Mouse (Mus musculus) adrenal gland, postnatal 25 days (tissue): ENCODE measurements around the gene Brpf3. TPM values are rescaled to one million over a fixed set of nuclear protein-coding genes. Genes with fewer than 3 reads are reported as not detected.
"Not testable (repeated sequence)": the region's sequence is repeated elsewhere in the genome, so short reads cannot be mapped to it uniquely, and the experiment has no call there.

Experiments used
- DNase-seq: peaks from one replicate; pipeline ENCODE4 v3.0.0; 2021; ENCODE audit warnings: mixed read lengths
- total RNA-seq: library from RNA; stranded (reverse); gene quantifications from 2 replicates; pipeline ENCODE4 v1.2.3, GENCODE M21; 2021

Gene Brpf3
- total RNA-seq, 1 experiment from 2014 or later = 122 TPM

DNA sequence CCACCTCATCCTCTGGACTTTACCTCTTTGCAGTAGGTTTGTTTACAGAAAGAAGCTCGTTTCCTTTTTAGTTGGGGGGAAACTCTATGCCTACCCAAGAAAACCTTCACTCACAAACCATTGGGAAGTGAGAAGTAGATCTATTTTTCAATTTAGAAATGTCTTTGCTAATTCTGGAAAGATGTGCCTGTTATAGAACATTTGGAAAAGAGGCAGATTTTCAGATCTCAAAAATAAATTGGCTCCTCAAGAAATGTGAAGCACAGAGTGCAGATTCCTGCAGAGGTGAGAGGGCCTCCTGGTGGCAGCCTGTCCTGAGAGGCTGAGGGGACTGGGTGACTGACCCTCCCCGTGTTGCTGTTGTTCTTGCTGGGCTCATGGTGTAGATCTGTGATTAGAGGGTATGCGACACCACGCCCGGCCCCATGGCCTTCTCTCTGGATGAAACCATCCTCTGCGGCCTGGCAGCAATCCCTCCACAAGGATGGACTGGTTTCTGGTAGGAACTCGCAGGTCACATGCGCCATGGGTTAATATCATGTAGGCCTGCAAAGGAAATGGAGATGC lies 26.9 kb downstream of the Brpf3 start:
- no peak for DNase-seq

- no peak for DNase-seq
Measured at GRCm38 (mm10) chr17:28829120-28829519, 28.2 kb downstream of the Brpf3 start.

GRCm38 (mm10) chr17:28831065-28831464 lies 30.2 kb downstream of the Brpf3 start:
- peak; percentile 27 for DNase-seq

GRCm38 (mm10) chr17:28832040-28832439 lies 31.1 kb downstream of the Brpf3 start:
- DNase-seq = no peak

GRCm38 (mm10) chr17:28832875-28833274 lies 32.0 kb downstream of the Brpf3 start:
- DNase-seq = no peak

- DNase-seq = no peak
Measured at GRCm38 (mm10) chr17:28834676-28835075, 33.8 kb downstream of the Brpf3 start.

GRCm38 (mm10) chr17:28837840-28838239 lies 37.0 kb downstream of the Brpf3 start:
- no peak for DNase-seq

- not testable (repeated sequence) for DNase-seq
Measured at GRCm38 (mm10) chr17:28841947-28842346, 41.1 kb downstream of the Brpf3 start.

GRCm38 (mm10) chr17:28843665-28844064 lies 42.8 kb downstream of the Brpf3 start:
- no peak for DNase-seq

DNA sequence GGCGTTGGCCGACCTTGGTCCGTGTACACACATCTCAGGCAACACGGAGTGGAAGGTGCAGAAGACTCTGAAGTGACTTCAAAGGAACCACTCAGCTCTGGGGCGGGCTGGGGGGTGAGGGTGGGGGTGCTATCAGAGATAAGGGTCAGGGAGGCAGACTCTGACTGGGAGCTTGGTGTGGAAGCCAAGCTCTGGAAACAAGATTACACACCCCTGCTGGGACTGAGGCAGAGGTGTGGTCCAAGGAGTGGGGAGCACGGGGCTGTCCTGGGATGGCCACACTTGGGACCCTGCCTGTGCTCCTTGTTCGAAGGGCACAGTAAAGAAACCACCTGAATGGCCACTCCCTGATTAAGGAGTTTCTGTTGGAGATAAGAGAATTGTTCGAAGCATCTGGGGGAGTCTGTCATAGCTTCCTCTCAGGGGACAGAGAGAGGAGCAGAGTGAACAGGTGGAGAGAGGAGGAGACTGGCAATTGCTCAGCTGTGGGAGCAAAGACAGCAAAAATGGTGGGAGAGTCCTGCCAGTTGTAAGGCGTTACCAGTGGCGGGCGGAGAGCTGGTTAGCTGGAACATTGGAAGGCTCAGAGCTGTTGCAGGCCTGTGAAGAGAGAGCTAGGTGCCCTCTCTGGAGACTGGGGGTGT lies 46.2 kb downstream of the Brpf3 start:
- DNase-seq = no peak

DNA sequence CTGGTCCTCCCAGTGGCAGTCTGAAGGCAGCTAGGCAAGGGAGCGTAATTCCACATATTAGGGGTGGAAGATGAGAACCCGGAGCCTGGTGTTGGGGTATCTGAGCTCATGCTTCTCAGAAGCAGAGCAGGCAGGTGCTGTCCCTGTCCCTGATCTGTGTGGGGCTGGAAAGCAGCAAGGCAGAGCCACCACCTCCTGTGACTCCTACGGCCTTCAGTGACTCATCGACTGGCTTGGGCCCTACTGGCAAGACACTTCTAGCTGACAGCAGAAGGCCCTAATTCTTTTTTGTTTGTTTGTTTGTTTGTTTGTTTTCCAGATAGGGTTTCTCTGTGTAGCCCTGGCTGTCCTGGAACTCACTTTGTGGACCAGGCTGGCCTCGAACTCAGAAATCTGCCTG lies 49.6 kb downstream of the Brpf3 start:
- peak; percentile 71 for DNase-seq

DNA sequence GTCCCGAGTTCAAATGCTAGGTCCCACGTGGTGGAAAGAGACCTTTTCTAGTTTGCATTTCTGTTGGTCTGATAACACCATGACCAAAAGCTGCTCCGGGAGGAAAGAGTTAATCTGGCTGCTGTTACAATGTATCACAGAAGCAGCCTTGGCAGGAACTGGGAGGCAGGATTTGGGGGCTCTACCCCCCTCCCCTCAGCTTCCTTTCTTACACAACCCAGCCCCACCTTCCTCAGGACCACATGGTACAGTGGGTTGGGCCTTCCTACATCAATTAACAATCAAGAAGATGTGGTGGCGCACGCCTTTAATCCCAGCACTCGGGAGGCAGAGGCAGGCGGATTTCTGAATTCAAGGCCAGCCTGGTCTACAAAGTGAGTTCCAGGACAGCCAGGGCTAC lies 53.5 kb downstream of the Brpf3 start:
- DNase-seq = no peak

DNA sequence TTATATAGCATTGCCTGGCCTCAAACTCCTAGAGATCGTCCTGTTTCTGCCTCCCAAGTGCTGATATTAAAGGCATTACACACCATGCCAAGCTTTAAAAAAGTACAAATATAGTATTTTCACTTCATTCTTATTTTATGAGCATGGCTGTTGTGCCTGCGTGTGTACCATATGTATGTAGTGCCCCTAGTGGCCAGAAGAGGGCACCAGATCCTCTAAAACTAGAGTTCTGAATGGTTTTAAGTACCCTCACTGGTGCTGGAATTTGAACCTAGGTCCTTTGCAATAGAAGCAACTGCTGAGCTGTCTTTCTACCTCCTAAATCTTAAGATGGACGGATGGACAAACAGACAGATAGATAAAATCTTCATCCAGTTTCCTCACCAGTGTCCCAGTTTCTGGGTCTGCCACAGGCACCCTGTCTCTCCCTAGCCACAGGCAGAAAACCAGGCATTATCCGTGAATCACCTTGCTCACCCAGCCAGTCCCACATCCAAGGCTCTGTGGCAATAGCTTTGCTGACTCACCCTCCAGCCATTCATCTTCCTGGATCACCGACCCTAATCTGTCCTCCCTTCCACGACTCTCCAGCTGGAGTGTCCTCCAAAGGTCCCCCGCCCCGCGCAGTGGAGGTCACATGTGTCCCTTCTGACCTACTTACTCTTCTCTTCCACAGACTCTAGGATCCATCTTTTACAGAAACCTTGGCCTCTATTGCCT lies 54.4 kb downstream of the Brpf3 start:
- peak; percentile 83 for DNase-seq

DNA sequence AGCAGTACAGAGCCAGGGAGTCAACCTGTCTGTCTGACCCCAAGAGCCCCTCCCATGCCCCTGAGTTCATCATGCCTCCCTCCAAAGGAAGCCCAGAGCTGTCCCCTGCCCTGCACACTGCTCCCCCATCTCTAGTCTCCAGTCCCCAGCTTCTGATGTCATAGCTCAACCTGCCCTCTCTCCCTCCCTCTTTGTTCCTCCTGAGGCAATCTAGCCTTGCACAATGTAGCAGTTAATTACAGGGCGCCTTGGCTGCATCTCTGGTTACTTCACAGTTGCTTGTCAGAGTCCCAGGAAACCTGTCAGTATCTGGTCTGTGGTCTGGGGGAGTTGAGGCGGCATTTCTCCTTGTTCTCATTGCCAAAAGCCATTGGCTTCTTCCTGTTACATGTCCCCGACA lies 55.1 kb downstream of the Brpf3 start:
- no peak for DNase-seq

GRCm38 (mm10) chr17:28858205-28858604 lies 57.3 kb downstream of the Brpf3 start, which contains the start of gene Pnpla1:
Pnpla1 (plus strand) TSS chr17:28858411.
- DNase-seq = no peak

DNA sequence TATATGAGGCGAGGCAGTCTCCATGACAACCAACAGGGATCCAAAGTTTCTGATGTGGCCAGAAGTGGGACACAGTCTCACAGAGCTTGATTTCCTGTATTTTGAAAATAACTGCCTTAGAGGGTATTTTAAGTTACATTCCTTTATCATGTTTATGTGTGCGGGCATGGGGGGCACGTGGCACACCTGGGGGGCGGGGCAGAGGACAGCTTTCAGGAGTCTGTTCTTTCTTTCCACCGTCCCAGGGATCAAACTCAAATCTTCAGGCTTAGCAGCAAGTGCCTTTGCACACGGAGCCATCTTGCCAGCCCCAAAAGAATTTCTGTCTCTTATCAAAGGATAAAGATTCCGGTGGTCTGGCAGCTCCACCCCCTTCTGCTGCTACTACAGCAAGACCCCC lies 63.0 kb downstream of the Brpf3 start:
- no peak for DNase-seq

DNA sequence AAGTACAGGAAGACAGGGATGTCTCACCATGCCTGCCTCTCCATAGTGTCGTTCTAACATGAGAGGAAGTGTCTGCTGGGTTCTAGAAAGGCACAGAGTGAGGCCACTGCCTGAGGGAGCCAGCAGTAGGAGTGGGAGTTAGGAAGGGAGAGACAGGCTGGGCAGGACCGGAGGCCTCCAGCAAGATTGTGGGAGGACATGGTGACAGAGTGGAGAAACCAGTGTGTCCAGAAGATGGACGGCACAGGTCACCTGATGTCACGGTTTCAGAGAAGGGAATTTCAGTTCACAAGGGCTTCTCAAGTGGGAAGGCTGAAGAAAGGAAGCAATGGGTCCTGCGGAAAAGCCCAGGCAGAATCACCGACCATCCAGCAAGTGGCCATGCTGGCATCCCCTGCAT lies 63.6 kb downstream of the Brpf3 start:
- DNase-seq = no peak

GRCm38 (mm10) chr17:28866921-28867320 lies 66.0 kb downstream of the Brpf3 start:
- no peak for DNase-seq

DNA sequence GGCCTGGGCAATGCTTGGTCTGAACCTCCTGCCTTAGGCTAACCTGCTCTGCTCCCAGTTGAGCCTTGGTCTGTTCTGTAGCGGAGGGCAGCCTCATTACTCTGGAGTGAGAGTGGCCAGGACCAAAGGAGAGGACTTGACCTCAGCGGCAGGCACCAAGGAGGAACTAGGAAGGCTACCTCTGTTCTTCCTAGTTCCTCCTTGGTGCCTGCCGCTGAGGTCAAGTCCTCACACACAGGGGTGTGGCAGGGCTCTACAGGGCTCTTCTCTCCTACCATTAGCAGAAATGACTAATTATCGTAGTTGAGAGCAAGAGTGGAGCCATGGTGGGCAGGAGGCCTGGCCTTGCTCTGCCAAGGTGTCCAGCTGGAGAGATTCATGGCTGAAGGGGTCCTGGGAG lies 66.5 kb downstream of the Brpf3 start:
- no peak for DNase-seq

DNA sequence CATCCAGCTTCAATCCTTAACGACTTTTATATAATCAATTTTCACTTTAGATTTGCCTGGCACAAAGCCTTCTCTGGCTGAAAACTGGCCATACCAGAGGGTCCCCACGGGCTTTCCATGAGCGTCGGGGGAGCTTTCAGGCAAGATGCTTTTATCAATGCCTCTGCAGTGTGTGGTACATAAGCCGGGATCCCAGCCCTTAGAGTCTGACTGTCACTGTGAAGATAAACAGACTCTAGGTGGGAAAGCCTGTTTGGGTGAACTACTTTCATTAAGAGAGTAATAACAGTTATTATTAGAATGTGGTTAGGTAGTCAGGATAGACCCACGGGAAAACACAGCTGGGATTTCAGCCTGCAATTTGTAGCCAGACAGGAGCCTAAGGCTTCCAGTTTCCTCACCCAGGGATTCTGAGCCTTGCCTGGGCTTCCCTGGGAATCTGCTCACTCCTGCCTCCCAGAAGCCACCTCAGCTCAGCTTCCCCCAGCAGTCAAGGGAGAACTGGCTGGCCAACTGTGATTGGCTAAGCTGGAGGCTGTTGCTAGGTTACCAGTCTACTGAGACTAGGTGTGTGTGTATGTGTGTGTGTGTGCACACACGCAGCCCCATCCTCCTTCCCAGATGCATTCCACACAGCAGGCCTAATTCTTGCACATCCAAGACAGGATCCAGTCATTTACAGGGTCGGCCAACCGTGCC lies 68.7 kb downstream of the Brpf3 start:
- DNase-seq = no peak

GRCm38 (mm10) chr17:28870435-28870834 lies 69.5 kb downstream of the Brpf3 start:
- DNase-seq = no peak

- DNase-seq = no peak
Measured at GRCm38 (mm10) chr17:28871831-28872230, 70.9 kb downstream of the Brpf3 start.

- no peak for DNase-seq
Measured at GRCm38 (mm10) chr17:28872322-28872721, 71.4 kb downstream of the Brpf3 start.
